Mouse (Mus musculus): Measurements from ENCODE around the gene Gnb1.

GRCm38 (mm10) chr4:155497963-155498362 is 6.8 kb downstream of the Gnb1 start:
- TF ChIP-seq CTCF (IDR thresholded peaks at IDR 0.05; ENCODE audit: low read depth, low read length) (no peak), EP300 (IDR thresholded peaks at IDR 0.05; ENCODE audit: insufficient read depth, low read depth, low read length) (no peak)
